Mouse (Mus musculus) lung, adult 18-20 months (tissue): ENCODE measurements around the gene Dscam.
A peak's percentile ranks its signal among the peaks of the same experiment; 100 is the strongest.

Source experiments
- DNase-seq, 2 experiments: peaks; one replicate each; pipeline ENCODE4 v3.0.0; 2022; ENCODE audit warnings: mixed read lengths in 2 of 2

Gene Dscam

GRCm38 (mm10) chr16:97170513-97171081, at the start of gene Dscam:
TSS of gene Dscam (minus strand) at chr16:97170752.
- no peak for DNase-seq

GRCm38 (mm10) chr16:97219381-97219780, 48.8 kb upstream of the Dscam start:
- DNase-seq: no peak

- DNase-seq: no peak
These were observed 39.4 kb upstream of the Dscam start for GRCm38 (mm10) chr16:97209997-97210396.

GRCm38 (mm10) chr16:97208276-97208675, 37.7 kb upstream of the Dscam start:
- DNase-seq: no peak

GRCm38 (mm10) chr16:97204090-97204489, 33.5 kb upstream of the Dscam start:
- DNase-seq: no peak

- DNase-seq: no peak
These were observed 33.0 kb upstream of the Dscam start for GRCm38 (mm10) chr16:97203554-97203953.

- no peak for DNase-seq
These were observed 24.1 kb upstream of the Dscam start for GRCm38 (mm10) chr16:97194630-97195029.

- no peak for DNase-seq
These were observed 23.6 kb upstream of the Dscam start for GRCm38 (mm10) chr16:97194179-97194578.

GRCm38 (mm10) chr16:97192296-97192695, 21.7 kb upstream of the Dscam start:
- no peak for DNase-seq

GRCm38 (mm10) chr16:97190604-97191003, 20.1 kb upstream of the Dscam start:
- no peak for DNase-seq

- no peak for DNase-seq
These were observed 948 bp upstream of the Dscam start for GRCm38 (mm10) chr16:97171500-97171899.

- no peak for DNase-seq
These were observed 545 bp downstream of the Dscam start for GRCm38 (mm10) chr16:97169901-97170512.

- DNase-seq: no peak
These were observed 1.9 kb downstream of the Dscam start for GRCm38 (mm10) chr16:97168614-97169013.

- no peak for DNase-seq
These were observed 2.5 kb downstream of the Dscam start for GRCm38 (mm10) chr16:97168030-97168429.

- DNase-seq: no peak
These were observed 4.4 kb downstream of the Dscam start for GRCm38 (mm10) chr16:97166166-97166565.

- DNase-seq: peak; percentile 10 to 11
These were observed 5.0 kb downstream of the Dscam start for GRCm38 (mm10) chr16:97165444-97166121.

GRCm38 (mm10) chr16:97158279-97158678, 12.3 kb downstream of the Dscam start:
- no peak for DNase-seq

- DNase-seq: no peak
These were observed 25.9 kb downstream of the Dscam start for GRCm38 (mm10) chr16:97144544-97145194.

- DNase-seq: no peak
These were observed 28.6 kb downstream of the Dscam start for GRCm38 (mm10) chr16:97141943-97142342.

GRCm38 (mm10) chr16:97135003-97135827, 35.3 kb downstream of the Dscam start:
- DNase-seq: no peak

- DNase-seq: no peak
These were observed 43.3 kb downstream of the Dscam start for GRCm38 (mm10) chr16:97127296-97127695.

- DNase-seq: no peak
These were observed 60.5 kb downstream of the Dscam start for GRCm38 (mm10) chr16:97110028-97110427.

GRCm38 (mm10) chr16:97105266-97105665, 65.3 kb downstream of the Dscam start:
- DNase-seq: no peak
